Mouse (Mus musculus) heart, embryonic 14.5 days (tissue): Measurements from ENCODE around the gene Kat8. TPM values are rescaled to one million over a fixed set of nuclear protein-coding genes. Genes with fewer than 3 reads are reported as not detected.

ENCODE experiments used
- ATAC-seq: fragments of 200-750 bp; cut with Nextera tagmentation; 2 replicates; pipeline ENCODE4 v1.8.0; 2017; ENCODE audit warnings: low read depth, moderate TSS enrichment; ENCODE audit not compliant: insufficient number of reproducible peaks, insufficient read depth, low FRiP score
- H3K27ac ChIP-seq, 2 experiments: fragments of 200-500 bp in 1 of 2; fragments of 300-500 bp in 1 of 2; sonication (generic) in 1 of 2; replicated peaks in 1 of 2; 2 replicates each; pipeline ENCODE4 v1.5.1; 2012 to 2014; ENCODE audit warnings: low read depth in 2 of 2, low read length in 2 of 2, control low read depth in 1 of 2, mild to moderate bottlenecking in 1 of 2, mixed read lengths in 1 of 2; ENCODE audit not compliant: control insufficient read depth in 1 of 2, insufficient read depth in 1 of 2
- H3K27me3 ChIP-seq: fragments of 300-500 bp; sonication (generic); 2 replicates; pipeline ENCODE4 v1.6.1; 2014; ENCODE audit warnings: mild to moderate bottlenecking, low read length, control low read depth; ENCODE audit not compliant: control insufficient read depth, insufficient read depth
- H3K36me3 ChIP-seq: fragments of 300-500 bp; sonication (generic); 2 replicates; pipeline ENCODE4 v1.6.1; 2014; ENCODE audit warnings: mild to moderate bottlenecking, control low read depth, low read length, mixed read lengths; ENCODE audit not compliant: control insufficient read depth, insufficient read depth
- H3K4me1 ChIP-seq, 2 experiments: fragments of 200-500 bp in 1 of 2; fragments of 300-500 bp in 1 of 2; sonication (generic) in 1 of 2; 2 replicates each; pipeline ENCODE4 v1.6.1; 2012 to 2014; ENCODE audit warnings: low read length in 2 of 2, control low read depth in 1 of 2, mixed read lengths in 1 of 2; ENCODE audit not compliant: control insufficient read depth in 2 of 2, insufficient read depth in 2 of 2
- H3K4me2 ChIP-seq: fragments of 300-500 bp; sonication (generic); 2 replicates; pipeline ENCODE4 v1.6.1; 2014; ENCODE audit warnings: mild to moderate bottlenecking, low read length
- H3K4me3 ChIP-seq, 2 experiments: fragments of 200-500 bp in 1 of 2; fragments of 300-500 bp in 1 of 2; sonication (generic) in 1 of 2; 2 replicates each; pipeline ENCODE4 v1.5.1; 2012 to 2014; ENCODE audit warnings: low read length in 2 of 2, mild to moderate bottlenecking in 2 of 2, control low read depth in 1 of 2, low read depth in 1 of 2, moderate library complexity in 1 of 2; ENCODE audit not compliant: control insufficient read depth in 1 of 2, insufficient read depth in 1 of 2
- H3K9ac ChIP-seq: fragments of 300-500 bp; sonication (generic); 2 replicates; pipeline ENCODE4 v1.6.1; 2014; ENCODE audit warnings: mild to moderate bottlenecking, low read length
- H3K9me3 ChIP-seq: fragments of 300-500 bp; sonication (generic); 2 replicates; pipeline ENCODE4 v1.6.1; 2016; ENCODE audit warnings: low read length, control low read depth; ENCODE audit not compliant: control insufficient read depth
- WGBS: fragments of 180-500 bp; shearing (Covaris S2); extraction: QIAGEN DNeasy Blood & Tissue Kit; methylation state at CpG from one replicate; pipeline ENCODE4 v1.1.7; 2014; 5-methylcytosine and 5-hydroxymethylcytosine counted together
- polyA plus RNA-seq: library from polyadenylated mRNA; unstranded; fragments of >200 nt; fragmentation: Nextera tagmentation; extraction: Ambion mirVana; gene quantifications from 2 replicates; pipeline ENCODE4 v1.2.1, GENCODE M21; 2014

The Kat8 gene
- polyA plus RNA-seq, 1 experiment from 2014 or later: 28.7 TPM

- Histone ChIP-seq H3K27me3 (no peaks in the 10 kb centered on the region), H3K9me3 (no peaks in the 10 kb centered on the region), H3K4me2 (no peak overlapping the region), H3K4me3 (no peak overlapping the region), H3K27ac (no peak overlapping the region), H3K4me1 (peaks cover 2 to 8% of the 10 kb centered on the region in 2 experiments; a peak in 3 of 4 replicates), H3K36me3 (peaks cover 39% of the 10 kb centered on the region), H3K9ac (no peak overlapping the region)
- WGBS: 92% methylated on average over 12 of the region's 12 CpGs
- no peak for ATAC-seq
Measured at GRCm38 (mm10) chr7:127915293-127915692, 3.0 kb downstream of the Kat8 start.

- Histone ChIP-seq H3K4me1 (peaks cover 0 to 2% of the 10 kb centered on the region in 2 experiments; a peak in 2 of 4 replicates), H3K9ac (no peak overlapping the region), H3K36me3 (peaks cover 62% of the 10 kb centered on the region), H3K4me2 (no peak overlapping the region), H3K4me3 (no peak overlapping the region), H3K9me3 (no peaks in the 10 kb centered on the region), H3K27me3 (no peaks in the 10 kb centered on the region), H3K27ac (no peak overlapping the region)
- ATAC-seq: no peak
- 56% methylated on average over 3 of the region's 3 CpGs for WGBS
Measured at GRCm38 (mm10) chr7:127918203-127918602, 5.9 kb downstream of the Kat8 start.

GRCm38 (mm10) chr7:127919290-127919689 is 7.0 kb downstream of the Kat8 start:
- Histone ChIP-seq H3K4me1 (no peaks in the 10 kb centered on the region), H3K27me3 (no peaks in the 10 kb centered on the region), H3K4me3 (no peak overlapping the region), H3K9me3 (no peaks in the 10 kb centered on the region), H3K27ac (no peak overlapping the region), H3K4me2 (no peak overlapping the region), H3K9ac (no peak overlapping the region), H3K36me3 (peaks cover 73% of the 10 kb centered on the region)
- whole genome bisulfite sequencing: 76% methylated on average over 7 of the region's 7 CpGs
- ATAC-seq: no peak

GRCm38 (mm10) chr7:127921516-127921915 is 9.2 kb downstream of the Kat8 start:
- H3K9ac ChIP-seq: no peak overlapping the region
- no peaks in the 10 kb centered on the region for H3K9me3 ChIP-seq
- H3K4me1 ChIP-seq: no peaks in the 10 kb centered on the region
- H3K4me2 ChIP-seq: no peak overlapping the region
- no peak overlapping the region for H3K27ac ChIP-seq
- no peak for ATAC-seq
- H3K27me3 ChIP-seq: no peaks in the 10 kb centered on the region
- H3K4me3 ChIP-seq: no peak overlapping the region
- WGBS: 63% methylated on average over 8 of the region's 8 CpGs
- peaks cover 78% of the 10 kb centered on the region for H3K36me3 ChIP-seq

GRCm38 (mm10) chr7:127922451-127923275 is 10.3 kb downstream of the Kat8 start:
- WGBS: 82% methylated on average over 6 of the region's 6 CpGs
- H3K9ac ChIP-seq: no peak overlapping the region

GRCm38 (mm10) chr7:127923714-127924113 is 11.4 kb downstream of the Kat8 start:
- ATAC-seq: no peak
- H3K4me1 ChIP-seq: peaks cover under 1 to 2% of the 10 kb centered on the region in 2 experiments; a peak in 3 of 4 replicates
- peaks cover 3% of the 10 kb centered on the region for H3K27me3 ChIP-seq
- H3K9me3 ChIP-seq: no peaks in the 10 kb centered on the region
- H3K9ac ChIP-seq: no peak overlapping the region
- 88% methylated on average over 5 of the region's 5 CpGs for WGBS
- peaks cover 64% of the 10 kb centered on the region for H3K36me3 ChIP-seq
- no peak overlapping the region for H3K4me2 ChIP-seq
- no peak overlapping the region for H3K4me3 ChIP-seq
- no peak overlapping the region for H3K27ac ChIP-seq

More at GRCm38 (mm10) chr7:127922451-127923275, 10.3 kb downstream of the Kat8 start:
- no peak overlapping the region for H3K27ac ChIP-seq
- no peak overlapping the region for H3K4me3 ChIP-seq
- no peak overlapping the region for H3K4me2 ChIP-seq
- H3K27me3 ChIP-seq: no peaks in the 10 kb centered on the region
- H3K9me3 ChIP-seq: no peaks in the 10 kb centered on the region
- H3K4me1 ChIP-seq: no peaks in the 10 kb centered on the region
- H3K36me3 ChIP-seq: peaks cover 71% of the 10 kb centered on the region
- ATAC-seq: no peak

GRCm38 (mm10) chr7:127925252-127925651 is 12.9 kb downstream of the Kat8 start:
- no peak overlapping the region for H3K4me2 ChIP-seq
- no peak overlapping the region for H3K9ac ChIP-seq
- H3K27ac ChIP-seq: no peak overlapping the region
- 79% methylated on average over 5 of the region's 5 CpGs for WGBS
- H3K27me3 ChIP-seq: peaks cover 17% of the 10 kb centered on the region
- no peak for ATAC-seq
- H3K9me3 ChIP-seq: no peaks in the 10 kb centered on the region
- no peak overlapping the region for H3K4me3 ChIP-seq
- peaks cover 6 to 13% of the 10 kb centered on the region in 2 experiments for H3K4me1 ChIP-seq
- H3K36me3 ChIP-seq: peaks cover 59% of the 10 kb centered on the region
